Comparison of ENCODE assay signal across 8 mouse cellular contexts in genomic region chr19:31971998-31972397, GRCm38 (mm10).
DNase-seq lines count a peak whose midpoint lies in the region; ATAC-seq and TF ChIP-seq lines count a peak whose summit lies in the region.

No protein-coding gene starts in this region.

- TF ChIP-seq POLR2A in kidney, adult 2 months (IDR thresholded peaks at IDR 0.05; ENCODE audit: low read depth, low read length) = no peak

- TF ChIP-seq CTCF in kidney, adult 2 months (conservative IDR thresholded peaks at IDR 0.05; ENCODE audit: insufficient read depth, insufficient read length, low read depth, low read length) = peak; percentile 99
- peak; percentile 99 for TF ChIP-seq CTCF in midbrain, postnatal 0 days (IDR thresholded peaks at IDR 0.05)

- no peak overlapping the region for H3K4me2 ChIP-seq in liver, embryonic 12.5 days
- no peak overlapping the region for H3K4me2 ChIP-seq in midbrain, postnatal 0 days (ENCODE audit: low read depth, low read length, poor library complexity, severe bottlenecking)

- no peaks in the 10 kb centered on the region for H3K36me3 ChIP-seq in liver, embryonic 12.5 days
- no peaks in the 10 kb centered on the region for H3K36me3 ChIP-seq in kidney, adult 2 months (ENCODE audit: control insufficient read depth, insufficient read depth, low read length)
- H3K36me3 ChIP-seq in limb, embryonic 10.5 days = no peaks in the 10 kb centered on the region
- H3K36me3 ChIP-seq in midbrain, postnatal 0 days (ENCODE audit: insufficient read depth, low read length) = no peaks in the 10 kb centered on the region

- 9% methylated on average over 6 of the region's 6 CpGs for WGBS in liver, embryonic 12.5 days (ENCODE audit: insufficient replicate concordance)
- 6% methylated on average over 6 of the region's 6 CpGs for WGBS in kidney, adult 2 months
- 16% methylated on average over 6 of the region's 6 CpGs for WGBS in limb, embryonic 10.5 days
- WGBS in midbrain, postnatal 0 days = 11% methylated on average over 6 of the region's 6 CpGs

- ATAC-seq in liver, embryonic 12.5 days = no peak
- ATAC-seq in granulocyte monocyte progenitor cell, adult 5-6 weeks (replicated peaks; ENCODE audit: poor library complexity, severe bottlenecking) = peak; percentile 83
- ATAC-seq in midbrain, postnatal 0 days (ENCODE audit: low FRiP score) = peak; percentile 81

- H3K27me3 ChIP-seq in liver, embryonic 12.5 days (replicated peaks) = no peaks in the 10 kb centered on the region
- no peaks in the 10 kb centered on the region; the same call in 1 of the 2 replicates for H3K27me3 ChIP-seq in kidney, adult 2 months (replicated peaks; ENCODE audit: control insufficient read depth, insufficient read depth, low read length)
- peaks cover 11% of the 10 kb centered on the region; the same call in 1 of the 2 replicates for H3K27me3 ChIP-seq in limb, embryonic 10.5 days (ENCODE audit: low read depth, poor library complexity, severe bottlenecking)
- H3K27me3 ChIP-seq in midbrain, postnatal 0 days (ENCODE audit: insufficient read depth, low read length) = no peaks in the 10 kb centered on the region

- H3K9ac ChIP-seq in liver, embryonic 12.5 days = no peak overlapping the region
- no peak overlapping the region for H3K9ac ChIP-seq in midbrain, postnatal 0 days (replicated peaks; ENCODE audit: low read length, poor library complexity, severe bottlenecking)

- no peak overlapping the region for H3K27ac ChIP-seq in liver, embryonic 12.5 days
- H3K27ac ChIP-seq in kidney, adult 2 months (ENCODE audit: insufficient read depth, low read depth, low read length) = no peak overlapping the region
- H3K27ac ChIP-seq in limb, embryonic 10.5 days = no peak overlapping the region
- no peak overlapping the region for H3K27ac ChIP-seq in midbrain, postnatal 0 days (ENCODE audit: low read depth, low read length)

- peak; percentile 75 for DNase-seq in liver
- peak; percentile 82 for DNase-seq in embryo, embryonic 11 days
- peak; percentile 73 for DNase-seq in kidney, adult 2 months
- peak; percentile 86 for DNase-seq in limb, embryonic 10.5 days (ENCODE audit: low spot score)
- peak; percentile 84 for DNase-seq in midbrain, postnatal 0 days (ENCODE audit: low spot score)
- DNase-seq in spleen, postnatal 10 days (ENCODE audit: low spot score in 2 of 2) = peak; percentile 67 to 88

- no peaks in the 10 kb centered on the region for H3K9me3 ChIP-seq in liver, embryonic 12.5 days (replicated peaks)
- no peaks in the 10 kb centered on the region for H3K9me3 ChIP-seq in limb, embryonic 10.5 days (replicated peaks)
- H3K9me3 ChIP-seq in midbrain, postnatal 0 days (ENCODE audit: low read length) = no peaks in the 10 kb centered on the region

- no peaks in the 10 kb centered on the region for H3K4me1 ChIP-seq in liver, embryonic 12.5 days
- no peaks in the 10 kb centered on the region for H3K4me1 ChIP-seq in kidney, adult 2 months (ENCODE audit: control insufficient read depth, insufficient read depth, low read length)
- no peaks in the 10 kb centered on the region; the same call in 1 of the 2 replicates for H3K4me1 ChIP-seq in limb, embryonic 10.5 days
- no peaks in the 10 kb centered on the region for H3K4me1 ChIP-seq in midbrain, postnatal 0 days (ENCODE audit: insufficient read depth, low read length)

- no peak overlapping the region for H3K4me3 ChIP-seq in liver, embryonic 12.5 days
- no peak overlapping the region for H3K4me3 ChIP-seq in kidney, adult 2 months (ENCODE audit: insufficient read depth, low read depth, low read length)
- no peak overlapping the region for H3K4me3 ChIP-seq in limb, embryonic 10.5 days
- H3K4me3 ChIP-seq in midbrain, postnatal 0 days (ENCODE audit: low read depth, low read length) = no peak overlapping the region
